Mouse (Mus musculus) C2C12 (cell line): ENCODE data around the gene Ppard. TPM values are rescaled to one million over a fixed set of nuclear protein-coding genes. Genes with fewer than 3 reads are reported as not detected.

Source experiments
- H3K27me3 ChIP-seq: one replicate; pipeline ENCODE4 v1.6.1; 2011; ENCODE audit not compliant: control insufficient read depth, insufficient read depth, insufficient read length
- H3K36me3 ChIP-seq: one replicate; pipeline ENCODE4 v1.6.1; 2011; ENCODE audit not compliant: control insufficient read depth, insufficient read depth
- H3K4me3 ChIP-seq: one replicate; pipeline ENCODE4 v1.5.1; 2011; ENCODE audit warnings: mild to moderate bottlenecking, control low read depth; ENCODE audit not compliant: poor library complexity, insufficient read depth, severe bottlenecking
- H3K79me2 ChIP-seq: one replicate; pipeline ENCODE4 v1.6.1; 2011; ENCODE audit not compliant: control insufficient read depth, insufficient read depth
- H3K79me3 ChIP-seq: one replicate; pipeline ENCODE4 v1.6.1; 2011; ENCODE audit warnings: low read depth, control low read depth
- H3ac ChIP-seq: one replicate; pipeline ENCODE3; 2011; ENCODE audit warnings: low read depth; ENCODE audit not compliant: control insufficient read depth, insufficient read length
- CEBPB ChIP-seq: IDR thresholded peaks from one replicate; pipeline ENCODE4 v1.6.1; 2011; ENCODE audit warnings: low read depth, mild to moderate bottlenecking, control low read depth, moderate library complexity
- CTCF ChIP-seq: IDR thresholded peaks from one replicate; pipeline ENCODE4 v1.5.1; 2011; ENCODE audit not compliant: control insufficient read depth, insufficient read depth, insufficient read length
- FOSL1 ChIP-seq: IDR thresholded peaks from one replicate; pipeline ENCODE4 v1.8.0; 2011; ENCODE audit warnings: mild to moderate bottlenecking, low read length; ENCODE audit not compliant: poor library complexity, insufficient read depth, severe bottlenecking
- MAX ChIP-seq: IDR thresholded peaks from one replicate; pipeline ENCODE4 v1.6.1; 2011; ENCODE audit warnings: mild to moderate bottlenecking, control low read depth
- MYOD1 ChIP-seq: IDR thresholded peaks from one replicate; pipeline ENCODE4 v1.6.1; 2011; ENCODE audit warnings: low read depth; ENCODE audit not compliant: control insufficient read depth, insufficient read length
- MYOG ChIP-seq: IDR thresholded peaks from one replicate; pipeline ENCODE4 v1.6.1; 2011; ENCODE audit not compliant: control insufficient read depth, insufficient read length; ENCODE audit errors: extremely low read depth
- USF1 ChIP-seq: IDR thresholded peaks from one replicate; pipeline ENCODE4 v1.6.1; 2011; ENCODE audit warnings: low read depth, mild to moderate bottlenecking, control low read depth, moderate library complexity
- polyA plus RNA-seq: library from polyadenylated mRNA; unstranded; fragments of >200 nt; fragmentation: generic; extraction: Trizol; gene quantifications from one replicate; pipeline ENCODE4 v1.2.1, GENCODE M21; 2012; ENCODE audit warnings: missing spikeins

The Ppard gene
- polyA plus RNA-seq, 1 experiment: 24.7 TPM

GRCm38 (mm10) chr17:28279780-28280422 lies 47.4 kb downstream of the Ppard start:
- Histone ChIP-seq H3K79me3 (no peaks in the 10 kb centered on the region), H3K79me2 (no peaks in the 10 kb centered on the region), H3ac (peak overlapping the region; percentile 61), H3K4me3 (no peak overlapping the region), H3K36me3 (no peaks in the 10 kb centered on the region), H3K27me3 (no peaks in the 10 kb centered on the region)
- no peak for TF ChIP-seq MYOG
- no peak for TF ChIP-seq USF1
- no peak for TF ChIP-seq CEBPB
- no peak for TF ChIP-seq MYOD1
- TF ChIP-seq CTCF: no peak
- no peak for TF ChIP-seq FOSL1

GRCm38 (mm10) chr17:28280423-28280800 lies 47.9 kb downstream of the Ppard start:
- TF ChIP-seq MAX (no peak), USF1 (peak; percentile 31), MYOD1 (no peak)
- Histone ChIP-seq H3ac (peak overlapping the region; percentile 61), H3K27me3 (no peaks in the 10 kb centered on the region), H3K36me3 (no peaks in the 10 kb centered on the region), H3K4me3 (no peak overlapping the region), H3K79me2 (no peaks in the 10 kb centered on the region), H3K79me3 (no peaks in the 10 kb centered on the region)

GRCm38 (mm10) chr17:28280831-28281377 lies 48.4 kb downstream of the Ppard start:
- no peaks in the 10 kb centered on the region for H3K27me3 ChIP-seq
- H3K36me3 ChIP-seq: no peaks in the 10 kb centered on the region
- H3K79me3 ChIP-seq: no peaks in the 10 kb centered on the region
- no peak overlapping the region for H3K4me3 ChIP-seq
- no peak overlapping the region for H3ac ChIP-seq
- no peaks in the 10 kb centered on the region for H3K79me2 ChIP-seq
- TF ChIP-seq FOSL1 (no peak), CTCF (no peak), CEBPB (no peak), MYOD1 (no peak), MAX (no peak)

- TF ChIP-seq FOSL1: no peak
- no peak for TF ChIP-seq MYOG
- no peak for TF ChIP-seq MAX
- no peak for TF ChIP-seq CTCF
- no peak for TF ChIP-seq MYOD1
- no peak for TF ChIP-seq USF1
- no peak for TF ChIP-seq CEBPB
- H3K4me3 ChIP-seq: no peak overlapping the region
- no peaks in the 10 kb centered on the region for H3K79me2 ChIP-seq
- H3ac ChIP-seq: no peak overlapping the region
- H3K79me3 ChIP-seq: no peaks in the 10 kb centered on the region
- no peaks in the 10 kb centered on the region for H3K36me3 ChIP-seq
- no peaks in the 10 kb centered on the region for H3K27me3 ChIP-seq
Measured at GRCm38 (mm10) chr17:28281866-28282441, 49.5 kb downstream of the Ppard start.

GRCm38 (mm10) chr17:28283199-28283598 lies 50.7 kb downstream of the Ppard start:
- no peaks in the 10 kb centered on the region for H3K79me3 ChIP-seq
- no peaks in the 10 kb centered on the region for H3K36me3 ChIP-seq

More at GRCm38 (mm10) chr17:28283199-28283598, 50.7 kb downstream of the Ppard start:
- no peak for TF ChIP-seq MAX
- TF ChIP-seq FOSL1: no peak
- no peak for TF ChIP-seq MYOD1
- TF ChIP-seq USF1: no peak
- no peak for TF ChIP-seq CTCF
- TF ChIP-seq MYOG: no peak
- no peak for TF ChIP-seq CEBPB
- no peak overlapping the region for H3ac ChIP-seq
- no peaks in the 10 kb centered on the region for H3K27me3 ChIP-seq
- H3K4me3 ChIP-seq: no peak overlapping the region
- H3K79me2 ChIP-seq: no peaks in the 10 kb centered on the region
